Comparison of ENCODE assay signal across 12 mouse cellular contexts in genomic region chr5:35299621-35300020, GRCm38 (mm10). TPM values are rescaled to one million over a fixed set of nuclear protein-coding genes. Genes with fewer than 3 reads are reported as not detected.
DNase-seq lines count a peak whose midpoint lies in the region; ATAC-seq lines count a peak whose summit lies in the region.
"Had no signal": no experiment of that assay in that cellular context is flagged by ENCODE, and none has a peak within 500 bp of the region (broad histone marks: within the 10 kb centered on the region; RNA-seq: fewer than 3 reads in every experiment).

No protein-coding gene starts in this region.

- intact Hi-C loops in heart, postnatal 14 days (cut with DNase I): no loop called here

- no peak overlapping the region for H3K4me3 ChIP-seq in heart, embryonic 12.5 days
- H3K4me3 ChIP-seq: heart, embryonic 15.5 days; left cerebral cortex, adult 2 months; midbrain, embryonic 12.5 days had no signal

- peaks cover 58% of the 10 kb centered on the region for H3K27me3 ChIP-seq in heart, embryonic 12.5 days (replicated peaks)

- 21% methylated on average over 3 of the region's 3 CpGs for WGBS in heart, embryonic 12.5 days

- no peaks in the 10 kb centered on the region for H3K4me1 ChIP-seq in heart, embryonic 12.5 days (replicated peaks)
- H3K4me1 ChIP-seq: heart, embryonic 15.5 days; midbrain, embryonic 12.5 days had no signal

- H3K9me3 ChIP-seq in heart, embryonic 12.5 days (replicated peaks): no peaks in the 10 kb centered on the region
- H3K9me3 ChIP-seq: heart, embryonic 15.5 days; midbrain, embryonic 12.5 days had no signal

- H3K4me2 ChIP-seq in heart, embryonic 12.5 days: no peak overlapping the region
- H3K4me2 ChIP-seq: heart, embryonic 15.5 days; midbrain, embryonic 12.5 days had no signal

- H3K27ac ChIP-seq in heart, embryonic 12.5 days (ENCODE audit: poor library complexity, severe bottlenecking): no peak overlapping the region
- H3K27ac ChIP-seq: heart, embryonic 15.5 days; left cerebral cortex, adult 2 months; midbrain, embryonic 12.5 days had no signal

- no peak for ATAC-seq in megakaryocyte, adult 5-6 weeks (ENCODE audit: poor library complexity, severe bottlenecking)
- ATAC-seq in heart, embryonic 12.5 days (ENCODE audit: insufficient number of reproducible peaks, low FRiP score): no peak

- DNase-seq in heart, postnatal 14 days: peak; percentile 12 to 31
- DNase-seq in heart, adult 8-10 months (ENCODE audit: low spot score): no peak
- peak; percentile 23 for DNase-seq in ovary, postnatal 14 days (ENCODE audit: low spot score)
- DNase-seq in ovary, adult 18-20 months (ENCODE audit: low spot score): no peak
- peak; percentile 69 for DNase-seq in embryo, embryonic 10.5 days (ENCODE audit: low spot score)
- DNase-seq in thymus, postnatal 0 days (ENCODE audit: low spot score): peak; percentile 14
- DNase-seq: right cerebral cortex, postnatal 4 days had no signal

- H3K9ac ChIP-seq in heart, embryonic 12.5 days: no peak overlapping the region
- H3K9ac ChIP-seq: heart, embryonic 15.5 days; midbrain, embryonic 12.5 days had no signal

- no peaks in the 10 kb centered on the region for H3K36me3 ChIP-seq in heart, embryonic 12.5 days
- H3K36me3 ChIP-seq: heart, embryonic 15.5 days; midbrain, embryonic 12.5 days had no signal

RNA-seq across cellular contexts. Expression of gene Adra2c, which starts 21.5 kb away (rescaled TPM):
- total RNA-seq in heart, postnatal 14 days (2021): under 1 TPM; 0.27 to 0.36 TPM
- total RNA-seq in heart, adult 8-10 months (2022): under 1 TPM; 0.41 to 0.79 (median 0.58) TPM
- polyA plus RNA-seq in thymus, postnatal 0 days (2015; fragmentation: Nextera tagmentation; extraction: Ambion mirVana): 0.09 and 0.24 TPM in 2 replicates
- not detected in 2 replicates for total RNA-seq in megakaryocyte, adult 5-6 weeks (2015)
- not detected in 2 replicates for total RNA-seq in megakaryocyte, adult 5-6 weeks (2017)
- 0.06 TPM in 2 replicates for polyA plus RNA-seq in heart, embryonic 12.5 days (2016; fragmentation: Nextera tagmentation; extraction: Ambion mirVana)
- polyA plus RNA-seq: heart, embryonic 15.5 days; midbrain, embryonic 12.5 days had no signal

Comparison
In these comparisons a context has a peak if more than half of its experiments do, and no peak if none do; other contexts are left out.
1. DNase-seq: peak in heart, postnatal 14 days (2 of 2), ovary, postnatal 14 days (single experiment), embryo, embryonic 10.5 days (single experiment) and thymus, postnatal 0 days (single experiment); none in heart, adult 8-10 months (single experiment) and ovary, adult 18-20 months (single experiment).